Mouse (Mus musculus) G1E (cell line): ENCODE measurements around the gene Pibf1. TPM values are rescaled to one million over a fixed set of nuclear protein-coding genes. Genes with fewer than 3 reads are reported as not detected.

ENCODE experiments used
- ATAC-seq: 2 replicates; pipeline ENCODE4 v1.8.0; 2016; ENCODE audit warnings: mild to moderate bottlenecking; ENCODE audit not compliant: insufficient number of reproducible peaks, poor library complexity, low FRiP score, severe bottlenecking; ENCODE audit errors: extremely low read depth
- DNase-seq: peaks from one replicate; pipeline ENCODE4 v3.0.0; 2012; ENCODE audit warnings: low spot score
- H3K27me3 ChIP-seq: 2 replicates; pipeline ENCODE4 v1.6.1; 2012; ENCODE audit warnings: mild to moderate bottlenecking, low read length, inconsistent platforms; ENCODE audit not compliant: insufficient read depth
- H3K36me3 ChIP-seq: replicated peaks from 2 replicates; pipeline ENCODE3; 2012; ENCODE audit warnings: mild to moderate bottlenecking, inconsistent platforms
- H3K4me1 ChIP-seq: 2 replicates; pipeline ENCODE4 v1.6.1; 2012; ENCODE audit warnings: low read depth, low read length, inconsistent platforms, mixed read lengths; ENCODE audit not compliant: insufficient read depth
- H3K4me3 ChIP-seq: 2 replicates; pipeline ENCODE4 v1.5.1; 2012; ENCODE audit warnings: low read depth, mild to moderate bottlenecking, inconsistent platforms, low read length, moderate library complexity, mixed read lengths
- H3K9me3 ChIP-seq: replicated peaks from 2 replicates; pipeline ENCODE4 v1.6.1; 2012; ENCODE audit warnings: inconsistent platforms
- CTCF ChIP-seq: IDR thresholded peaks from 2 replicates; pipeline ENCODE4 v1.5.1; 2012; ENCODE audit warnings: low read depth, low read length, inconsistent platforms, mixed read lengths
- GATA1 ChIP-seq: IDR thresholded peaks from 2 replicates; pipeline ENCODE4 v1.6.1; 2012; ENCODE audit warnings: borderline replicate concordance, low read length, inconsistent platforms, mixed read lengths
- GATA2 ChIP-seq: IDR thresholded peaks from 2 replicates; pipeline ENCODE4 v1.6.1; 2012; ENCODE audit warnings: low read depth, low read length, inconsistent platforms, borderline replicate concordance
- POLR2AphosphoS5 ChIP-seq: IDR thresholded peaks from 2 replicates; pipeline ENCODE4 v1.6.1; 2012; ENCODE audit warnings: low read depth, low read length, inconsistent platforms; ENCODE audit not compliant: insufficient replicate concordance
- TAL1 ChIP-seq: conservative IDR thresholded peaks from 2 replicates; pipeline ENCODE4 v1.6.1; 2012; ENCODE audit warnings: low read depth, low read length, inconsistent platforms, mixed read lengths
- polyA plus RNA-seq: library from polyadenylated mRNA; stranded (reverse); fragments of >175 nt; gene quantifications from 2 replicates; pipeline ENCODE4 v1.2.3, GENCODE M21; 2012
- total RNA-seq, 2 experiments: library from RNA; stranded (forward) in 1 of 2; stranded (reverse) in 1 of 2; fragments of 200-1000 nt in 1 of 2; fragments of >200 nt in 1 of 2; fragmentation: Nextera tagmentation in 1 of 2; gene quantifications; 2 replicates each; pipeline ENCODE4 v1.2.3; 2014 to 2017

Pibf1 gene
- total and polyA plus RNA-seq, 3 experiments: 1.4 to 67.9 (median 58.1) TPM

GRCm38 (mm10) chr14:99233056-99233455 is 133.8 kb downstream of the Pibf1 start:
- peaks cover 63% of the 10 kb centered on the region for H3K36me3 ChIP-seq
- no peaks in the 10 kb centered on the region for H3K9me3 ChIP-seq
- H3K4me3 ChIP-seq: no peak overlapping the region
- ATAC-seq (no peak), DNase-seq (no peak)
- TF ChIP-seq POLR2AphosphoS5 (no peak), TAL1 (no peak), GATA1 (no peak), CTCF (no peak), GATA2 (no peak)
- no peaks in the 10 kb centered on the region for H3K4me1 ChIP-seq
- H3K27me3 ChIP-seq: no peaks in the 10 kb centered on the region

GRCm38 (mm10) chr14:99237115-99237514 is 137.9 kb downstream of the Pibf1 start:
- H3K36me3 ChIP-seq: peaks cover 56% of the 10 kb centered on the region
- no peak for ATAC-seq
- no peak for DNase-seq
- no peak for TF ChIP-seq GATA1
- TF ChIP-seq POLR2AphosphoS5: no peak
- no peak for TF ChIP-seq GATA2
- TF ChIP-seq CTCF: no peak
- TF ChIP-seq TAL1: no peak
- no peaks in the 10 kb centered on the region for H3K27me3 ChIP-seq
- no peaks in the 10 kb centered on the region for H3K9me3 ChIP-seq
- no peak overlapping the region for H3K4me3 ChIP-seq
- H3K4me1 ChIP-seq: no peaks in the 10 kb centered on the region

- Histone ChIP-seq H3K36me3 (peaks cover 52% of the 10 kb centered on the region), H3K4me3 (no peak overlapping the region), H3K4me1 (no peaks in the 10 kb centered on the region), H3K27me3 (no peaks in the 10 kb centered on the region), H3K9me3 (no peaks in the 10 kb centered on the region)
- no peak for ATAC-seq
- no peak for TF ChIP-seq TAL1
- no peak for TF ChIP-seq POLR2AphosphoS5
- TF ChIP-seq GATA1: no peak
- no peak for TF ChIP-seq CTCF
- no peak for TF ChIP-seq GATA2
- no peak for DNase-seq
These were observed 141.3 kb downstream of the Pibf1 start for GRCm38 (mm10) chr14:99240563-99240962.

GRCm38 (mm10) chr14:99244508-99244907 is 145.3 kb downstream of the Pibf1 start:
- TF ChIP-seq CTCF (no peak), POLR2AphosphoS5 (no peak), GATA1 (no peak), TAL1 (no peak), GATA2 (no peak)
- Histone ChIP-seq H3K27me3 (no peaks in the 10 kb centered on the region), H3K4me3 (no peak overlapping the region), H3K36me3 (peaks cover 65% of the 10 kb centered on the region), H3K9me3 (no peaks in the 10 kb centered on the region), H3K4me1 (no peaks in the 10 kb centered on the region)
- ATAC-seq (no peak), DNase-seq (no peak)

- Histone ChIP-seq H3K9me3 (peaks cover 3% of the 10 kb centered on the region; the same call in 1 of the 2 replicates), H3K4me1 (no peaks in the 10 kb centered on the region), H3K36me3 (peaks cover 11% of the 10 kb centered on the region), H3K27me3 (no peaks in the 10 kb centered on the region), H3K4me3 (no peak overlapping the region)
- ATAC-seq: no peak
- no peak for DNase-seq
- TF ChIP-seq CTCF (no peak), TAL1 (no peak), GATA2 (no peak), GATA1 (no peak)
These were observed 162.8 kb downstream of the Pibf1 start for GRCm38 (mm10) chr14:99262026-99262425.

GRCm38 (mm10) chr14:99263816-99264215 is 164.6 kb downstream of the Pibf1 start:
- H3K36me3 ChIP-seq: peaks cover 2% of the 10 kb centered on the region
- ATAC-seq: no peak

GRCm38 (mm10) chr14:99265791-99266190 is 166.6 kb downstream of the Pibf1 start:
- no peaks in the 10 kb centered on the region for H3K4me1 ChIP-seq
- H3K36me3 ChIP-seq: no peaks in the 10 kb centered on the region
- TF ChIP-seq POLR2AphosphoS5 (no peak), GATA1 (no peak), TAL1 (no peak), GATA2 (no peak), CTCF (no peak)
- H3K9me3 ChIP-seq: peaks cover 5% of the 10 kb centered on the region; the same call in 1 of the 2 replicates
- no peak for ATAC-seq
- no peak overlapping the region for H3K4me3 ChIP-seq
- no peak for DNase-seq
- H3K27me3 ChIP-seq: no peaks in the 10 kb centered on the region

More at GRCm38 (mm10) chr14:99263816-99264215, 164.6 kb downstream of the Pibf1 start:
- H3K27me3 ChIP-seq: no peaks in the 10 kb centered on the region
- H3K4me1 ChIP-seq: no peaks in the 10 kb centered on the region
- TF ChIP-seq CTCF: no peak
- TF ChIP-seq GATA2: no peak
- TF ChIP-seq TAL1: no peak
- no peak for TF ChIP-seq POLR2AphosphoS5
- no peak for TF ChIP-seq GATA1
- no peak for DNase-seq
- peaks cover 5% of the 10 kb centered on the region; the same call in 1 of the 2 replicates for H3K9me3 ChIP-seq
- no peak overlapping the region for H3K4me3 ChIP-seq
